8 mouse cellular contexts compared by ENCODE assay signal in genomic region chr11:88863904-88864457, GRCm38 (mm10). TPM values are rescaled to one million over a fixed set of nuclear protein-coding genes. Genes with fewer than 3 reads are reported as not detected.
A peak's percentile ranks its signal among the peaks of the same experiment; 100 is the strongest.
DNase-seq lines count a peak whose midpoint lies in the region; ATAC-seq and TF ChIP-seq lines count a peak whose summit lies in the region.

No protein-coding gene starts in this region.

- H3K27me3 ChIP-seq in Patski, result no peaks in the 10 kb centered on the region
- H3K27me3 ChIP-seq in limb, embryonic 11.5 days (ENCODE audit: control insufficient read depth, insufficient read depth, low read length), result 0 out of 2 replicates have a peak, but pooled peaks cover 5% of the 10 kb centered on the region
- peaks cover 17% of the 10 kb centered on the region for H3K27me3 ChIP-seq in midbrain, embryonic 10.5 days (ENCODE audit: low read depth, poor library complexity, severe bottlenecking)

- in situ Hi-C loops in Patski (cut with MboI; ENCODE audit: low pct_unique_long_range_greater_than_20kb), result no loop called here

- no peaks in the 10 kb centered on the region for H3K36me3 ChIP-seq in limb, embryonic 11.5 days (ENCODE audit: control insufficient read depth, insufficient read depth, low read length)
- H3K36me3 ChIP-seq in midbrain, embryonic 10.5 days, result no peaks in the 10 kb centered on the region

- H3K9ac ChIP-seq in limb, embryonic 11.5 days (ENCODE audit: low read length), result peak overlapping the region; percentile 64

- ATAC-seq in frontal cortex, adult (ENCODE audit: low TSS enrichment), result peak; percentile 31; the same call in 1 of the 2 replicates
- ATAC-seq in Patski, result peak; percentile 42
- 0 out of 2 replicates have a peak, but pooled peaks have one; percentile 22 for ATAC-seq in erythroblast, adult 5-6 weeks (replicated peaks; ENCODE audit: low FRiP score, poor library complexity, severe bottlenecking)
- ATAC-seq in limb, embryonic 11.5 days (ENCODE audit: insufficient number of reproducible peaks, low FRiP score, low TSS enrichment, low read depth), result no peak; the same call in none of the 2 replicates

- H3K4me3 ChIP-seq in limb, embryonic 11.5 days (ENCODE audit: low read depth, low read length), result peak overlapping the region; percentile 72
- peak overlapping the region; percentile 79 for H3K4me3 ChIP-seq in midbrain, embryonic 10.5 days

- H3K4me2 ChIP-seq in limb, embryonic 11.5 days (ENCODE audit: low read depth, severe bottlenecking), result peak overlapping the region; percentile 99

- no peak for DNase-seq in frontal cortex, postnatal 25 days (ENCODE audit: low spot score in 2 of 2)
- no peak for DNase-seq in Patski (ENCODE audit: low read depth, low spot score)
- peak; percentile 69 for DNase-seq in heart, postnatal 4 days
- DNase-seq in limb, embryonic 11.5 days (ENCODE audit: low spot score), result peak; percentile 70
- peak; percentile 65 for DNase-seq in midbrain, embryonic 10.5 days (ENCODE audit: low spot score)
- DNase-seq in yolk sac, embryonic 10.5 days (ENCODE audit: low spot score), result no peak

- under 1% methylated on average over 48 of the region's 49 CpGs for WGBS in limb, embryonic 11.5 days
- under 1% methylated on average over 49 of the region's 49 CpGs for WGBS in midbrain, embryonic 10.5 days

- CTCF ChIA-PET in Patski (lab: Charles Lee), result no interaction called here

- H3K9me3 ChIP-seq in limb, embryonic 11.5 days (ENCODE audit: control insufficient read depth, low read length), result no peaks in the 10 kb centered on the region
- H3K9me3 ChIP-seq in midbrain, embryonic 10.5 days (replicated peaks), result no peaks in the 10 kb centered on the region

- POLR2A ChIA-PET in Patski (lab: Charles Lee), result interaction anchor here (1.2 kb wide), 1 partner anchor 14 kb away, joined by 3 read pairs; no protein-coding TSS in a partner anchor

- no peak for TF ChIP-seq CTCF in Patski (IDR thresholded peaks at IDR 0.05)

- no peak overlapping the region; the same call in 1 of the 2 replicates for H3K27ac ChIP-seq in limb, embryonic 11.5 days (replicated peaks; ENCODE audit: low read depth, low read length)
- H3K27ac ChIP-seq in midbrain, embryonic 10.5 days (replicated peaks), result peak overlapping the region; percentile 93

- H3K4me1 ChIP-seq in limb, embryonic 11.5 days (ENCODE audit: control insufficient read depth, insufficient read depth, low read length), result peaks cover 8% of the 10 kb centered on the region; the same call in 1 of the 2 replicates
- peaks cover 38% of the 10 kb centered on the region for H3K4me1 ChIP-seq in midbrain, embryonic 10.5 days

RNA-seq across cellular contexts. Expression of gene Akap1, which starts 0.4 kb away (rescaled TPM):
- 43.3 TPM for polyA plus RNA-seq in Patski (2021)
- 1.0 and 3.7 TPM in 2 replicates for total RNA-seq in erythroblast, adult 5-6 weeks (2015; ENCODE audit: low replicate concordance)
- 0.98 and 3.7 TPM in 2 replicates for total RNA-seq in erythroblast, adult 5-6 weeks (2017; ENCODE audit: low replicate concordance)
- 100 to 1,000 TPM; 105 TPM for total RNA-seq in heart, postnatal 4 days (2021)
- 9.8 and 11.3 TPM in 2 replicates for polyA plus RNA-seq in limb, embryonic 11.5 days (2014; fragmentation: Nextera tagmentation; extraction: Ambion mirVana)
- polyA plus RNA-seq in midbrain, embryonic 10.5 days (2016; fragmentation: Nextera tagmentation; extraction: Ambion mirVana), result 19.1 and 20.7 TPM in 2 replicates

Comparison
In these comparisons a context has a peak if more than half of its experiments do, and no peak if none do; other contexts are left out.
1. DNase-seq: peak in heart, postnatal 4 days (single experiment), limb, embryonic 11.5 days (single experiment) and midbrain, embryonic 10.5 days (single experiment); none in frontal cortex, postnatal 25 days (0 of 2), Patski (single experiment) and yolk sac, embryonic 10.5 days (single experiment).